Mouse (Mus musculus) spleen, adult 2 months (tissue): ENCODE measurements around the gene Col9a2. TPM values are rescaled to one million over a fixed set of nuclear protein-coding genes. Genes with fewer than 3 reads are reported as not detected.
A peak's percentile ranks its signal among the peaks of the same experiment; 100 is the strongest.

Experiments used
- DNase-seq, 2 experiments: peaks; one replicate each; pipeline versions ENCODE4 v3.0.0 to v3.0.0-alpha.2; 2012 to 2021; ENCODE audit warnings: low spot score in 2 of 2, low read depth in 1 of 2
- H3K27ac ChIP-seq: fragments of 200-500 bp; 2 replicates; pipeline ENCODE4 v1.5.1; 2012; ENCODE audit warnings: low read length, inconsistent platforms; ENCODE audit not compliant: insufficient read depth
- H3K27me3 ChIP-seq: fragments of 200-500 bp; 2 replicates; pipeline ENCODE4 v1.6.1; 2012; ENCODE audit warnings: mild to moderate bottlenecking, moderate library complexity, low read length, inconsistent platforms; ENCODE audit not compliant: control insufficient read depth, insufficient read depth
- H3K36me3 ChIP-seq: fragments of 200-500 bp; 2 replicates; pipeline ENCODE4 v1.6.1; 2012; ENCODE audit warnings: mild to moderate bottlenecking, low read length, inconsistent platforms; ENCODE audit not compliant: control insufficient read depth, insufficient read depth
- H3K4me1 ChIP-seq: fragments of 200-500 bp; 2 replicates; pipeline ENCODE4 v1.6.1; 2011; ENCODE audit warnings: inconsistent platforms; ENCODE audit not compliant: control insufficient read depth, insufficient read depth, insufficient read length
- H3K4me3 ChIP-seq: fragments of 200-500 bp; 2 replicates; pipeline ENCODE4 v1.5.1; 2011; ENCODE audit warnings: mild to moderate bottlenecking, inconsistent platforms; ENCODE audit not compliant: insufficient read depth, insufficient read length; ENCODE audit errors: extremely low read depth
- CTCF ChIP-seq: fragments of 200-500 bp; IDR thresholded peaks from 2 replicates; pipeline ENCODE4 v1.5.1; 2011; ENCODE audit warnings: mild to moderate bottlenecking, inconsistent platforms; ENCODE audit not compliant: insufficient read depth, insufficient read length, insufficient replicate concordance; ENCODE audit errors: extremely low read depth
- POLR2A ChIP-seq: fragments of 200-500 bp; IDR thresholded peaks from 2 replicates; pipeline ENCODE4 v1.6.1; 2011; ENCODE audit warnings: low read depth, low read length, inconsistent platforms
- WGBS: fragments of 180-500 bp; shearing (Covaris S2); methylation state at CpG from one replicate; pipeline ENCODE4 v1.1.7; 2018; 5-methylcytosine and 5-hydroxymethylcytosine counted together
- polyA plus RNA-seq: library from polyadenylated mRNA; depleted of rRNA; stranded (reverse); fragments of >200 nt; gene quantifications from 2 replicates; pipeline ENCODE4 v1.2.3, GENCODE M21; 2012

Col9a2 gene
- polyA plus RNA-seq, 1 experiment: 0.06 TPM

DNA sequence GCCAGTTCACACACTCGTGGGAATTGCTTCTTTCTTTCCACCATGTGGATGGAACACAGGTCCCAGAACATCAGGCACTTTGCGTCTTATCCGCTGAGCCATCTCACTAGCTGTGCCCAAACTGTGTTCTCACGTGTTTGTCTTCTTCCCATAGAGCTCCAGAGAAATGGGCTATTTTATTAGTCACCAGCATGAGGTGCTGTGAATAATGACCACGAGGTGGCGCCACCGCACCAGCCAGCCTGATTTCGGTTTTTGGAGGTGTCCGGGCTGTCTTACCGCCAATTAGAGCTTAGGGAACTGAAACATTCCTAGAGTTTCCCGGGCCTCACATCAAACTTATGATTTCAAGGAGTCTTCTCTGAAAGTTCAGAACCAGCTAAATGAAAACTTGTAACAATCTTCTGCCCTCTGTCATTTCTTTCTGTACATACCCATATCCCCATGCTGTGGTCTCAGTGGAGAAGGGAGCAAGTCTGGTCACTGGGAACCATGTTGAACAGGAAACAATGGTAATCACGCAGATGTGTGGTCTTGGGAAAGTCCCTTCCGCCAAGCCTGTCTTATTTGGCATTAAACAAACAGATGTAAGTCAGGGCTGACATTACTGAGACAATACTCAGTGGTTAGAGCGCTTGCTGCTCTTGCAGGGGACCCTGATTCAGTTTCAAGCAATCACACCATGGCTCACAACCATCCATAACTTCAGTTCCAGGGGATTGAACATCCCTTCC lies 10.4 kb upstream of the Col9a2 start:
- DNase-seq: peak in 1 of 2 experiments; percentile 45
- TF ChIP-seq CTCF (peak; percentile 70; the same call in 1 of the 2 replicates), POLR2A (no peak)
- WGBS: 52% methylated on average over 14 of the region's 14 CpGs
- Histone ChIP-seq H3K27me3 (no peaks in the 10 kb centered on the region), H3K36me3 (no peaks in the 10 kb centered on the region), H3K27ac (no peak overlapping the region), H3K4me1 (peaks cover 14% of the 10 kb centered on the region; the same call in 1 of the 2 replicates), H3K4me3 (no peak overlapping the region)

DNA sequence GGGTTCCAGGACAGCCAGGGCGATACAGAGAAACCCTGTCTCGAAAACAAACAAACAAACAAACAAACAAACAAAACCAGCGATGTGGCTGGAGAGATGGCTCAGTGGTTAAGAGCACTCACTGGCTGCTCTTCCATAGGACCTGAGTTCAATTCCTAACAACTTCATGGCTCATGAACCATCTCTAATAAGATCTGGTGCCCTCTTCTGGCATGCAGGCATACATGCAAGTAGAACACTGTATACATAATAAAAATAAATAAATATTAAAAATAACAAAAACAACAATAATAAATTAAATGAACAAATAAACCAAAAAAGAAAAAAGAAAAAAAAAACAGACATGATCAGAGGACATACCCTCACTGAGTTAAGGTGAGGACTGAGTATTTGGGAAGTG lies 9.6 kb upstream of the Col9a2 start:
- no peak overlapping the region for H3K4me3 ChIP-seq
- H3K27me3 ChIP-seq: no peaks in the 10 kb centered on the region
- TF ChIP-seq POLR2A: no peak
- H3K4me1 ChIP-seq: peaks cover 6% of the 10 kb centered on the region; the same call in 1 of the 2 replicates
- no peaks in the 10 kb centered on the region for H3K36me3 ChIP-seq
- DNase-seq: no peak
- H3K27ac ChIP-seq: no peak overlapping the region
- WGBS: 73% methylated on average over 3 of the region's 3 CpGs

DNA sequence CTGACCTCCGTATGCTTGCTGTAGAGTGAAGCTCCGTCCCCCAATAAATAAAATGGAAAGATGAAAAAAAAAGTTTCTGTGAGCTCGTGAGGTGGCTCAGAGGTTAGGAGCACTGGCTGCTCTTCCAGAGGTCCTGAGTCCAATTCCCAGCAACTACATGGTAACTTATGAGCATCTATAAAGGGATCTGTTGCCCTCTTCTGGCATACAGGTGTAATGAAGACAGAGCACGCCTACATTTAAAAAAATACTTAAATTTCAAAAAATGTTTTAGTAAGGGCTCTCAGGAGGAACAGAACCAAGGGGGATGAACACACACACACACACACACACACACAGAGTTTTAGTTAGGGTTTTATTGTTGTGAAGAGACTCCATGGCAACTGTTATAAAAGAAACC lies 7.7 kb upstream of the Col9a2 start:
- Histone ChIP-seq H3K4me1 (no peaks in the 10 kb centered on the region; the same call in 1 of the 2 replicates), H3K4me3 (no peak overlapping the region), H3K27ac (no peak overlapping the region), H3K36me3 (no peaks in the 10 kb centered on the region), H3K27me3 (no peaks in the 10 kb centered on the region)
- WGBS: 58% methylated on average over 4 of the region's 4 CpGs
- no peak for DNase-seq
- TF ChIP-seq CTCF (peak; percentile 13; the same call in 1 of the 2 replicates), POLR2A (no peak)

DNA sequence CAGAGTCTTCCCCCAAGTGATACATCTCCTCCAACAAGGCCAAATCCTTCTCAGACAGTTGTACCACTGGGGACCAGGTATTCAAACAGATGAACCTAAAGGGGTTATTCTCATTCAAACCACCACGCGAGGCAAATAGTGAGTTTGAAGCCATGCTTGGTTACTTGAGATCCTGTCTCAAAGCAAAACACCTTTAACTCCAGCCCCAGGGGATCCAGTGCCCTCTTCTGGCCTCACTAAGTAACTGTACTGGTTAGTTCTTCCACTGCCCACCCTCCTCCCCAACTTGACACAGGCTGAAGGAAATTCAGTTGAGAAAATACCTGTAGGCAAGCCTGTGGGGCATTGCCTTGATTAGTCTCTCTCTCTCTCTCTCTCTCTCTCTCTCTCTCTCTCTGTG lies 6.2 kb upstream of the Col9a2 start:
- Histone ChIP-seq H3K27ac (no peak overlapping the region), H3K4me3 (no peak overlapping the region), H3K36me3 (no peaks in the 10 kb centered on the region), H3K4me1 (no peaks in the 10 kb centered on the region; the same call in 1 of the 2 replicates), H3K27me3 (no peaks in the 10 kb centered on the region)
- 80% methylated on average over 2 of the region's 2 CpGs for WGBS
- DNase-seq: no peak
- TF ChIP-seq CTCF: no peak
- no peak for TF ChIP-seq POLR2A

DNA sequence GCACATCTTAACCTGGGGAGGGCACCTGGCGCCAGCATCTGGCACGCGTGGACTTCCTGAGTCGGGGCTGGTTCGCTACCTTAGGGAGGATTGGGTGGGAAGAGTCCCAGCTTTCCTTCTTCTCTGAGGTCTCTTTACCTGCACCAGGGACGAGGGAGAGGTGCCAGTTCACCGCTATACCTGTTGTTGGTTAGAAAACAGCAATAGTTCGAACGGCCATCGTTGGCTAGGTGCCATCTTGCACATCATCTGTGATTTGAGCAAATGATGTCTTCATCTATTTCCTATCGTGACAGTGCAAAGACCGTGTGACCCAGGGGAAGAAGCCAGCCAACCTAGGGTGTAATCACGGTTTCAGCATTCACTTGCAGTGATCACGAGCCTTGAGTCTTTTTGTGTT lies 1.1 kb downstream of the Col9a2 start:
- 54% methylated on average over 14 of the region's 14 CpGs for WGBS
- H3K4me3 ChIP-seq: no peak overlapping the region
- TF ChIP-seq POLR2A: no peak
- TF ChIP-seq CTCF: no peak
- peaks cover 10% of the 10 kb centered on the region for H3K27me3 ChIP-seq
- H3K36me3 ChIP-seq: no peaks in the 10 kb centered on the region
- no peak for DNase-seq
- no peak overlapping the region for H3K27ac ChIP-seq
- peaks cover 7% of the 10 kb centered on the region; the same call in 1 of the 2 replicates for H3K4me1 ChIP-seq

DNA sequence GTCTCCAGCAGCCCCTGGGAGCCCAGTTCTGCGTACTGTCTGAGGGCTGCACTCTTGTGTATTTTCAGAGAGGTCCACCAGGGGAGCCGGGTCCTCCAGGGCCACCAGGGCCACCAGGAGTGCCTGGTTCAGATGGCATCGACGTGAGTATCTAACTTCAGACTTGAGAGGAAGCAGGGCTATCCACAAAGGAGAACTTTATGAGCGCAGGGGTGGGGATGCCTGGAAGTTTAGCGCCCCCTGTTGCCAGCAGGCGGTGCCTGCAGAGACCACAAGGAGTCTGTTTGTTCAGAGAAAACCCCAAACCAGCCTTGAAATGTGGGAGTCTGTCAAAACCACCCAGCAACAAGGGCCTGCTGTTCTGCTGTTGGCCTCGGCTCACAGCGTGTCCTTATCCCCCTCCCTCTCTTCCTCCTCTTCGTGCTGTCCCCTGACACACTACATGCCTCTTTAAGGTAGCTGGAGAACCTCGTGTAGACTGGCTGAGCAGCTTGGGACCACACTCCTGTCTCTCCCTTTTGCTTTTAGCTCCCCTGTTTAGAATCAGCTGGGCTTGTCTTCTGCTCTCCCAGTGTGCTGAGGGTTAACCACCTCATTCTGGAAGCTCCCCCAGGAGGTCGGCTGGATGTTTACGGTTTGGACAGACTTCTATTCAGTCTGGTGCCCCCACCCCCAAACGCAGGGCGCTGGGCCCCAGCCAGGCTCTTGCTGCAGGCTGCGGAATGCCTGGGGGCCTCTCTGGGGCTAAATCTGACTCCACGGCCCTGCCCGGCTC lies 1.9 kb downstream of the Col9a2 start:
- H3K27me3 ChIP-seq: peaks cover 10% of the 10 kb centered on the region
- peaks cover 7% of the 10 kb centered on the region; the same call in 1 of the 2 replicates for H3K4me1 ChIP-seq
- no peak overlapping the region for H3K27ac ChIP-seq
- TF ChIP-seq POLR2A (no peak), CTCF (peak; percentile 85)
- 33% methylated on average over 18 of the region's 18 CpGs for WGBS
- peak in 1 of 2 experiments; percentile 63 for DNase-seq
- no peak overlapping the region for H3K4me3 ChIP-seq
- no peaks in the 10 kb centered on the region for H3K36me3 ChIP-seq

DNA sequence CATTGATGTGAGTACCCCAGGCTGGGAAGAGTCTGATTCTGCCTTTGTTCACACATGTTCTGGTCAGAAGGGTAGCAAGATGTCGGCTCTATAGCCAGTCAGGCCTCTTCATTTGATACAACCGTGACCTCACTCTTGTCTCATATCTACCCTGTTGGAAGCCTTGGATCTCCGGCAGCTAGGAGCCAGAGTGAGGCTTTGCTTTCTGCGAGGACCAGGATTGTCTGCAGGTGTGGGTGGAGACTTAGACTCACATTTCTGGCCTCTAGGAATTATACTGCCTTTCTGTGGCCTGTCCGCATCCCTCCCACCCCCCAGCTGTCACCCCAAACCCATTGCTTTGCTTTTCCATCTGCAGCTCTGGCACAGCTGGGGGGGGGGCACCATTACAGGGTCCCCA lies 3.3 kb downstream of the Col9a2 start:
- DNase-seq: no peak
- 98% methylated on average over 5 of the region's 5 CpGs for WGBS
- H3K4me1 ChIP-seq: peaks cover 7% of the 10 kb centered on the region; the same call in 1 of the 2 replicates
- TF ChIP-seq CTCF: no peak
- no peak for TF ChIP-seq POLR2A
- no peak overlapping the region for H3K27ac ChIP-seq
- peaks cover 10% of the 10 kb centered on the region for H3K27me3 ChIP-seq
- H3K4me3 ChIP-seq: no peak overlapping the region
- no peaks in the 10 kb centered on the region for H3K36me3 ChIP-seq
